Mouse (Mus musculus) cortical plate, adult 2 months (tissue): ENCODE measurements around the gene Arhgap25. TPM values are rescaled to one million over a fixed set of nuclear protein-coding genes. Genes with fewer than 3 reads are reported as not detected.
"Not testable (repeated sequence)": the region's sequence is repeated elsewhere in the genome, so short reads cannot be mapped to it uniquely, and the experiment has no call there.

Source experiments
- H3K27ac ChIP-seq: fragments of 200-500 bp; 2 replicates; pipeline ENCODE4 v1.5.1; 2012; ENCODE audit warnings: low read length, control low read depth, inconsistent platforms; ENCODE audit not compliant: insufficient read depth
- H3K4me1 ChIP-seq: fragments of 200-500 bp; 2 replicates; pipeline ENCODE4 v1.6.1; 2011; ENCODE audit warnings: low read length; ENCODE audit not compliant: control insufficient read depth, insufficient read depth
- H3K4me3 ChIP-seq: fragments of 200-500 bp; 2 replicates; pipeline ENCODE4 v1.5.1; 2011; ENCODE audit warnings: mild to moderate bottlenecking, low read length, control low read depth; ENCODE audit not compliant: insufficient read depth
- CTCF ChIP-seq: fragments of 200-500 bp; IDR thresholded peaks from 2 replicates; pipeline ENCODE4 v1.5.1; 2011; ENCODE audit warnings: mild to moderate bottlenecking, control low read depth, low read length; ENCODE audit not compliant: insufficient read depth; ENCODE audit errors: extremely low read depth
- POLR2A ChIP-seq: fragments of 200-500 bp; IDR thresholded peaks from 2 replicates; pipeline ENCODE4 v1.6.1; 2011; ENCODE audit warnings: mild to moderate bottlenecking, low read length, control low read depth; ENCODE audit not compliant: insufficient read depth; ENCODE audit errors: extremely low read depth
- polyA plus RNA-seq: library from polyadenylated mRNA; depleted of rRNA; stranded (reverse); fragments of >200 nt; gene quantifications from 2 replicates; pipeline ENCODE4 v1.2.3, GENCODE M21; 2012; rRNA removed

Arhgap25 gene
- polyA plus RNA-seq: 6.2 and 7.0 TPM in 2 replicates

DNA sequence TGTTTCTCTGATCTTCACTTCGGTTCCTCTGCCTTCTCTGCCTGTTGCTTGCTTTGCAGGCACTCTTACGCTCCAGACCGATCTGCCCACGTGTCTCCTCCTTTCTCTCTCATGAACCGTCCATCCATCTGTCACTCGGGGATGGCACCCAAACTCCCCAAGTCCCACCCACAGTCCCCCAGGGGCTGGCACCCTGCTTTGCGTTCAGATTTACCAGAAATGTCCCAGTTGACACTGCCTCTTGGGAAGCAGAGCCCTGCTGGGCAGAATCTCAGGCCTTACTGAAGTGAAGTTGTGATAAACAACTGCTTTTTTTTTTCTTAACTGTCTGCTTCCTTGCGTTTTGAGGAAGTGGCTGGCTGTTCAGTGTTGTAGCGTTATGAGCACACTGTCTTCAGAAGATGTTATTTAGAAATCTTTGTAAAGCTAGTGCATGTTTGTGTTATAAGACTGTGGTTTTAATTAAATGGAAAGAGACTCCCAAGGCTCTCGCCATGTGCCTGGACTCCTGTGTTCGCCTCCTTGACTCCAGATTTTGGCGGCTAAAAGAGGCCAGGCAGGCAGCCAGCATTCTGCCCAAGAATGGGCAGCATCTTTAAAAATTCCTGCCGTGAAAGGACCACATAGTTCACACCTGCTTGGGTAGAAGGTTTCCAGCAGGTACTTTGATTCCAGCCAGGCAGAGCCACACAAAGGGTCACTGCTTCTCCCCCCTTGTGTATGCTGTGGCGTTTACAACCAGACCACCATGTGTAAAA is at the start of gene Arhgap25:
TSS of gene Arhgap25 (minus strand) at position 307 of the 758 bp plus-strand sequence.
- Histone ChIP-seq H3K4me3 (peak within 1 kb of the TSS; percentile 21), H3K4me1 (peaks cover 1% of the 10 kb centered on the region; the same call in 1 of the 2 replicates), H3K27ac (0 out of 2 replicates have a peak within 1 kb of the TSS, but pooled peaks have one; percentile 73)
- TF ChIP-seq POLR2A (no peak), CTCF (no peak)

DNA sequence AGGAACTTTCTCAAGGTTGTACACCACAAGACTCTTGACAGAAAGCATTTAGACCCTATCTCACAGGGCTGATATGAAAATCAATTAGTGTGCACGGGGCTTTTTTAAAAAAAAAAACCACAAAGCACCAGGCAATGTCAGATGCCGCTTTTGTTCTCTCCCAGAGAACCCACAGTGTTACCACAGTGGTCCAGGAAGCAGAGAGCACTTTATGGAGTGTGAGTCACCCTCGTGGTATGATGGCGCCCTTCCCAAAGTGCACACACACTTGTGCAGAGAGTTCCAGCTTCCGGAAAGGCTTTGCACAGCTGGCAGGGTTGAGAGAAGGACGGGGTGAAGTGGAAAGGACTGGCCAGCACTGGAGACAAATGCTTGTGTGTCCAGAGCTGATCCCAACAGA is 49.4 kb upstream of the Arhgap25 start:
- no peak for TF ChIP-seq CTCF
- TF ChIP-seq POLR2A: no peak

DNA sequence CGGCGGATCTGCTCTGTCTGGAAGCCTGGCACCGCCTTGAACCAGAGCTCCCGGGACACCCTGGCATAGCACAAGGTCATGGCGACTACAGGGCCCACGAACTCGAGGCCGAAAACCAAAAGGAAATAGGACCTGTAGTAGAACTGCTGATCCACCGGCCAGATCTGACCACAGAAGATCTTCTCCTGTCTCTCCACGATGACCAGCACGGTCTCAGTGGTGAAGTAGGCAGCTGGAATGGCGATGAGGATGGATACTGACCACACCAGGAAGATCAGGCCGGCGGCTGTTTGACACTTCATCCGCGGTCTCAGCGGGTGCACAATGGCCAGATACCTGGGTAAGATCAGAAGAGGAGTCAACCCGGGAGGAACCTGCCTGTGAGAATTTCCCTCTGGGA is 48.5 kb upstream of the Arhgap25 start:
- Histone ChIP-seq H3K4me3 (no peak overlapping the region), H3K4me1 (no peaks in the 10 kb centered on the region), H3K27ac (no peak overlapping the region)
- TF ChIP-seq CTCF (no peak), POLR2A (no peak)

More for the DNA sequence above, 49.4 kb upstream of the Arhgap25 start:
- H3K27ac ChIP-seq: no peak overlapping the region
- H3K4me1 ChIP-seq: no peaks in the 10 kb centered on the region
- no peak overlapping the region for H3K4me3 ChIP-seq

DNA sequence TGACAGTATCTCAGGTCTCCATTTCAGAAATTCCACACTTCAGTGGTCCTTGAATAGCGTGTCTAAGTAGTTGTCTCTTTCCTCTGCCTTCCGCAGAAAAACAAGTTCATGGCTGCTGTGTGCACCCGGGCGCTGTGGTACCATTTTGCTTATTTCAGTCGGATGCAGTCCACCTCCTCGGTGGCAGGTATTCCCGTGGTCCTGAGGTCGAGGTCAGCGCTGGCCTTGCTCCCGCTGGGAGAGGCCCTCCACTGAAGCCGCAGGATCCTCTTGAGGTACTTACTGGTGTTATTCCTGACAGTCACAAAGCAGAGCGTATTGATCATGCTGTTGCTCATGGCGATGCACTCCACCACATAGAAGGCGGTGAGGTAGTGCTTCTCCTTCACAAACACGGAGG is 48.0 kb upstream of the Arhgap25 start:
- no peak overlapping the region for H3K27ac ChIP-seq
- no peak overlapping the region for H3K4me3 ChIP-seq
- H3K4me1 ChIP-seq: no peaks in the 10 kb centered on the region
- TF ChIP-seq POLR2A: no peak
- TF ChIP-seq CTCF: no peak

DNA sequence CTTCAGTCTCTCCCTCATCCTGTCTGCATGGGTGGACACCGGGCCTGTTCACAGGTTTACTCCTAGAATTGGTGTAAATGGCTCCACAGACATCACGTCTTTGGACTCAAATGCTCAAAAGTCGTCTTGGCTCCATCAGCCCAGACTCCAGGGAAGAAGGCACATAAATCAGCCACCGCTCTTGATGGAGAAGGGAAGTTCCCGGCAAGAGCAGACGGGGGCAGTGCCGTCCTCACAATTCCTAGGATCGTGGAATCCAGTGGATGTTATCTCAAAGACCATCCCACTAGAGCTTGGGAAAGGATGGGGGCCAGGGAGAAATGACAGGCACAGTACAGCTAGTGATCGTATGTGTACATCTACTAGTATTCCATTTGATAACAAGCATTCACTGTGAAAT is 45.2 kb upstream of the Arhgap25 start:
- TF ChIP-seq POLR2A: no peak
- peak; percentile 38 for TF ChIP-seq CTCF
- Histone ChIP-seq H3K27ac (no peak overlapping the region), H3K4me3 (no peak overlapping the region), H3K4me1 (no peaks in the 10 kb centered on the region)

DNA sequence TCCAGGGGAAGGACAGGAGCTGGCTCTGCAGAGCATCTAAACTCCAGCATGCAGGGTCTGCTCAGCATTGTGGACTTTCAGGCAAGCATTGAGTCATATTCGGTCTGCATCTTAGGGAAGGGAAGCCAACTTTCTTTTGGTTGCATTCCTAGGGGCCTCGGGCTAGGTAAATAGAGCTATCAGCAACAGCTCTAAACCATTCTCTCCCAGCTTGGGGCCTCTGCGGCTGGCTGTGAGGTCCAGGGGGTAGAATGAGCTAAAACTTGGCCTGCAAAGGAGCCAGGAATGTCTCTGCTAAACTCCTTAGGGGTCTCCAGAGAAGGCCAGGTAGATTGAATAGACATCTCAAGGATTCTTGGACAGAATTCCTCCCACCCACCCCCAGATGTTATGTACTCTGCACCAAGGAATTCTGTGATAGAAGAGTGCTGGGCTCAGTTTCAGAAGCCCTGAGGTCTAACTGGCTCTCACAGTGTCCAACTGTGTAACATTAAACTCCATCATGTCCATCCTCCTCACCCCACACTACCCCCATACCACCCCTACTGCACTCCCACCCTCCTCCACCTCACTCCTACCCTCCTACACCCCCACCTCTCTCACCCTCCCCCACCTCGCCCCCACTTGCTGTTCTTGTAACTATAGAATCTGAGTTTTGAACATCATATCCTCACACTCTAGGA is 43.7 kb upstream of the Arhgap25 start:
- H3K27ac ChIP-seq: no peak overlapping the region

DNA sequence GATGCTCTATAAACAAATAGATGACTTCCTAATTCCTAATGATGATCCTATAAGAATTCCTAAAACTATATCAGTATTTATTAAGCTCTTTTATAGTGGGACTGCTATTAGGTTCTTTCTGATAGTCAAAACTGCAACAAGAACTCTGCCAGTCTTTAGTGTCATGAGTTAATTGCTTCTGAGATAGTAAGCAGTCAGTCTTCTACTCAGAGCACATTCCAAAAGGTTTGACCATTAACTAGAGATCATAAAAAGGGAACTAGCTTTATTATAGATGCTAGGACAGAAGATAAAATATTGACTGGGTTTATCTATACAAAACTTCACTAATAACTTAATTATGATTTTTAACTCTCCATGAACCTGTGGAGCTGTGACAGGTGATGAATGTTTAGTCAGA is 38.8 kb upstream of the Arhgap25 start:
- not testable (repeated sequence) for H3K27ac ChIP-seq, H3K4me3 ChIP-seq, H3K4me1 ChIP-seq

More for the DNA sequence above, 43.7 kb upstream of the Arhgap25 start:
- H3K4me3 ChIP-seq: no peak overlapping the region
- no peaks in the 10 kb centered on the region for H3K4me1 ChIP-seq
- TF ChIP-seq CTCF (no peak), POLR2A (no peak)

DNA sequence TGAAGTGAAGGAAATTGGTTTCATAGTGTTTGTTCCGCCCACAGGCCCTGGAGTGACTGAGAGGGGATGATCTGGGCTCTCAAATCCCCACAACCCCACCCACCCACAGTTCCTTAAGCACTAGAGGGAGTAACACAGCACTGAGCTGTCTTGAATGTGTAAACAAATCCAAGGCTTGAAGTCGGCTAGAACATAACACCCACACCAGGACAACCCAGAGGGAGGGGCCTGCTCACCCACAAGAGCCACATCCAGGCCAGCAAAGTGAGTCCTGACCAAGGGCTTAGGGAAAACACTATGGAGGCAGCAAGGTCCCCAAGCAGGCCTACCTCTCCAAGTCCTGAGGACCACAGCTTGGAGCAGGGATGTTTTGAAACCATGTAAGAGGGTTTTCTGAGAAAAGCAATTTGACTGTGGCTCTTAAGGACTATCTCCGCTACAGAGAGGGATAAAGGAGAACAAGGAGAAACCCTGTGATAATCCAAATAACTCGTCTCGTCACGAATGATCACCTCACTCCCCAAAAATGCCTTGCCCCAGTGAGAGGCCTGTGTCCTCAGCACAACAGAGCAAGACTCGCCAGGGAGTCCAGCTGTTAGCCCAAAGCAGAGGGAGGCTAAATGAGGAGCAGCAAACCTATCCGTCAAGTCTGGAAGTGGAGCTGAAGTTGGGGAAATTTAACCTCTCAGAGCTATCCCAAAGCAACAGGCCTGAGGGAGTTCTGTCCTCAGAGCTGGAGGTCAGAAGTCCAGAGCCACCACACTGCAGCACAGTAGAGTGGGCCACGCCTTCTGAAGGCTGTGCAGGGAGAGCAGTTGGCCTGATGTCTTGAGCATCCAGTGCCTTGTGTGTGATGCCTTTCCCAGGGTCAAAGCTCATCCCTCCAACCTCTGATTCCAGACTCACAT is 34.9 kb upstream of the Arhgap25 start:
- Histone ChIP-seq H3K27ac (no peak overlapping the region), H3K4me3 (no peak overlapping the region), H3K4me1 (no peaks in the 10 kb centered on the region)
- TF ChIP-seq POLR2A (no peak), CTCF (no peak)

DNA sequence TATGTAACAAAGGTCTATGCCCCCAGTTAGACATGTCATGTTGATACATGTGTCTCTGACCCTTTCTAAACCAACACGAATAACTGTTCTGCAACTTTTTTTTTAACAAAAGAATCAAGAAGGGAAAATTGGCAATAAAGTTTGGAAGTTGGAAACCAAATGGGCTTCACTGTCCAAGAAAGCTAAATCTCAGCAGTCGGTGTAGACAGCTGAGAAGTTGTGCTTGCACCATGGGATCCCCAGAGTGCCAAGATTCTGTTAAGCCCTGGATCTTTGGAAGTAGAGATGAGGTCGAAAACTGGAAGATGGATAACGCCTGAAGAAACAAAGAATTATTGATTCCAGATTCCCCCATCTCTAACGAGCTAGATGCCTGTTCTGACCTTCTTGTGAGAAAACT is 32.1 kb upstream of the Arhgap25 start:
- TF ChIP-seq CTCF (no peak), POLR2A (no peak)
- no peak overlapping the region for H3K27ac ChIP-seq
- H3K4me3 ChIP-seq: no peak overlapping the region
- H3K4me1 ChIP-seq: no peaks in the 10 kb centered on the region
